Mouse (Mus musculus): ENCODE measurements around the gene Plekhg4. TPM values are rescaled to one million over a fixed set of nuclear protein-coding genes. Genes with fewer than 3 reads are reported as not detected.

Gene Plekhg4
- total and polyA plus RNA-seq, 2 experiments from 2014 or later = 0.08 TPM; not detected in 1

DNA sequence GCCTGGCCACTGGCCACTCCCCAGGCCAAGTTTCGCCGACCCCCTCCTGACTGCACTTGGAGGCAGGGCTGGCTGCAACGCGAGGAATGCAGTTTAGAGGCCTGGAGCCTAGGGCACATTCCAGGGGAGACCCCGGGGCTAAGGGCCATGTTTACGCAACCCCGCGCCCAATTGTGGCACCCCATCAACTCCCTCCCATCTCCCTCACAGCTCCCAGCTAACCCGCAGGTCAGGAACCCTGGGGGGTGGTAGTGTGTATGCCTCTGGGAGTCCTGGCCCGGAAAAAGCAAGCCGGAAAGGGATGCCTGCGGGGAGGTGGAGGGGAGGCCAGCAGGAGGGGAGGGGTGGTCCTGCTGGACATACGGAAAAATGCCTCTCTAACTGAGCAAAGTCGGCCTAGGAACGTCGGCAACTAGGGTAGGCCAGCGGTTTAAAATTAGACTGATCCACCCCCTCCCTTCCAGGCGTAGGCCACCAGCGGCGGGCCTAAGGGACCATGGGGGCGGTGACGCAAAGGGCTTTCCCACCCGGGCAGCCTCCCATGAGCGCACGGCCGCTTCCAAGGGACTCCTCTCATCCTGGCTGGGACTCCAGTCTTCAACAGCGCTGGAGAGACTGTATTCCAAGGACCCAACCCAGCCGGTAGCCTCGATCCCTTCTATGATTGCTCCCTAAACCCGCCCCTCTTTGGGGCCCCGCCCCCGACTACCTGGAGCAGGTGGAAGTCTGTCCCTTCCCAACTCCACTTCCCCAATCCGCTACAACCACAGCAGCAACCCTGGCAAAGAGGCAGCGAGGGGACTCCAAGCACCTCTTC, 26.3 kb upstream of the Plekhg4 start:
- H3K4me2 ChIP-seq (ENCODE audit: low read depth, low read length) = peak overlapping the region; percentile 95
- no peaks in the 10 kb centered on the region for H3K27me3 ChIP-seq (ENCODE audit: control insufficient read depth, insufficient read depth, low read length)
- H3K36me3 ChIP-seq (replicated peaks; ENCODE audit: control insufficient read depth, insufficient read depth, low read length) = no peaks in the 10 kb centered on the region
- no peaks in the 10 kb centered on the region for H3K9me3 ChIP-seq (replicated peaks; ENCODE audit: control insufficient read depth, low read length)
- peaks cover 34% of the 10 kb centered on the region for H3K4me1 ChIP-seq (ENCODE audit: control insufficient read depth, insufficient read depth)
- DNase-seq (ENCODE audit: low spot score) = peak; percentile 71
- WGBS = 1% methylated on average over 34 of the region's 34 CpGs
- peak; percentile 64 for ATAC-seq (ENCODE audit: insufficient read depth, low read depth)
- peak overlapping the region; percentile 79 for H3K4me3 ChIP-seq (ENCODE audit: low read depth, low read length)
- TF ChIP-seq EP300 (IDR thresholded peaks at IDR 0.05; ENCODE audit: low read depth) (no peak), CTCF (IDR thresholded peaks at IDR 0.05; ENCODE audit: low read depth) (0 out of 2 replicates have a peak, but pooled peaks have one; percentile 0)
- H3K27ac ChIP-seq (ENCODE audit: low read depth) = peak overlapping the region; percentile 76
- peak overlapping the region; percentile 67 for H3K9ac ChIP-seq (replicated peaks; ENCODE audit: low read depth, low read length)

DNA sequence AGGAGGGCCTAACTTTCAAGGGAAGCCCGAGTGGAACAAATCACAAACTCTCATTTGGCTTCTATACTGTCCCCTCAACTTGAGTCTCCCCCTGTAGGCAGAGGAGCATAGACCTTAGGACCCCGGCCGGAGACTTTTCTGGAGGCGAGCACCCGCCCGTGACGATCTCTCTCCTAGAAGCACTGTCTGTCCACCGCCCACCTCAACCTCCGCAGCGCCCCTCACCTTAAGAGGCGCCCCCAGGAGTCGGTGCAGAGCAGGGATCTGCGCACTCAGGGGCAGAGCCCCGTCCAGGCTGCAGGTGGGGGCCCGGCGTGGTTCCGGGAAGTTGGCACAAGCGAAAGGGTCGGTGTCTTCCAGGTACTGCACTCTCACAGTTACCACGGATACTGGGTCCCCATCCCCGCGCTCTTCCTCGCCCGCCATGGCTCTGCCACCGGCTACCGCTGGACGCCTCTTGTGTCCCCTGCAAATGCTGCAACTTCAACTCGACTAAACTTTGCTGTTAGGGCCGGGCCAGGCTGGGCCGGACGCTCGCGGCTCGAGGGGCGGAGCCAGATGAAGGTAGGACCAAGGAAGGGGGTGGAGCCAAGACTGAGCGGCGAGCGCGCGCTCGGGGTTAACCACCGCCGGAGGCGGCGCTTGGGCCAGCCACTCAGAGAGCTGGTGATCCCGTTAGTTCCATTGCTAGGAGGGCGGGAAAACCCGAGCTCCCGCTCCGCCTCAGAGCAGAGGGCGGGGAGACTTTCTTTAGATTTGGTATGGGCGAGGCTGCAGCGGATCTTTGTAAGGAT, 25.4 kb upstream of the Plekhg4 start, which contains the start of gene Fhod1:
Gene Fhod1, minus strand, starts transcription at position 526 of the 794 bp plus-strand sequence.
- ATAC-seq (ENCODE audit: insufficient read depth, low read depth) (peak; percentile 85), DNase-seq (ENCODE audit: low spot score) (peak; percentile 97)
- peak within 1 kb of the TSS; percentile 79 for H3K4me3 ChIP-seq (ENCODE audit: low read depth, low read length)
- no peaks in the 10 kb centered on the region for H3K9me3 ChIP-seq (replicated peaks; ENCODE audit: control insufficient read depth, low read length)
- peak within 1 kb of the TSS; percentile 76 for H3K27ac ChIP-seq (ENCODE audit: low read depth)
- H3K36me3 ChIP-seq (replicated peaks; ENCODE audit: control insufficient read depth, insufficient read depth, low read length) = no peaks in the 10 kb centered on the region
- TF ChIP-seq EP300 (IDR thresholded peaks at IDR 0.05; ENCODE audit: low read depth) (no peak), CTCF (IDR thresholded peaks at IDR 0.05; ENCODE audit: low read depth) (no peak)
- WGBS = under 1% methylated on average over 53 of the region's 53 CpGs
- peak within 1 kb of the TSS; percentile 95 for H3K4me2 ChIP-seq (ENCODE audit: low read depth, low read length)
- peak within 1 kb of the TSS; percentile 67 for H3K9ac ChIP-seq (replicated peaks; ENCODE audit: low read depth, low read length)
- peaks cover 34% of the 10 kb centered on the region for H3K4me1 ChIP-seq (ENCODE audit: control insufficient read depth, insufficient read depth)
- no peaks in the 10 kb centered on the region for H3K27me3 ChIP-seq (ENCODE audit: control insufficient read depth, insufficient read depth, low read length)

DNA sequence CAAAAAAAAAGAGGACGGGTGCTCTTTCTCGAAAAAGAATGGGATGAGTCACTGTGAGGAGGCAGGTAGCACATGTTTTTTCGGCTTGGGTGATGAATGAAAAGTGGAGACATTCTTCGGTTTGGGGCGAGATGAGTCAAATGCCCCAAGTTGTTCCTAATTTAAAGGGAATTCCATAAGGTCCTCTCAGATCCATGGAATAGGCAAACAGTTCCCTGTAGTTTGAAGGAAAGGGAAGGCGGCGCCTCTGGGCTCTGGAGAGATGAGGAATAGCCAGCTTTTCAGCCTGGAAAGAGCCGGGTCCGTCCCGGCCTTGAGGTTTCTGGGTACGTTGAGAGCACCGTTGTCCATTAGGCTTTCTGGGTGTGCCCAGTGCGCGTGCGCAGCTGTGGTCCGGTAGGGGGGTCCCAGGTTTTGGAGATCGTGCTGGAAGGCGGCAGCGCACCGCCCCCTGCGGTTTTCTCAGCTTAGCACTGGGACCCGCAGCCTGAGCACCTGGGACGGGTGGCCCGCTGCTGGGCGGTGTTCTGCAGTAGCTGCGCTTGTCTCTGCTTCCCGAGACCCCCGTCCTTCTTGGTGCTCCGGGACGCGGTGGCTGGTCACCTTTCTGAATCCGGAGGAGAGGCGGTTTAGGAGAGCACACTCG, 24.5 kb upstream of the Plekhg4 start, which contains the start of gene Slc9a5:
Gene Slc9a5, plus strand, starts transcription at position 394 of the 646 bp plus-strand sequence.
- no peak for ATAC-seq (ENCODE audit: insufficient read depth, low read depth)
- Histone ChIP-seq H3K4me2 (ENCODE audit: low read depth, low read length) (peak within 1 kb of the TSS; percentile 95), H3K4me3 (ENCODE audit: low read depth, low read length) (peak within 1 kb of the TSS; percentile 79), H3K9me3 (replicated peaks; ENCODE audit: control insufficient read depth, low read length) (no peaks in the 10 kb centered on the region), H3K4me1 (ENCODE audit: control insufficient read depth, insufficient read depth) (peaks cover 34% of the 10 kb centered on the region), H3K36me3 (replicated peaks; ENCODE audit: control insufficient read depth, insufficient read depth, low read length) (no peaks in the 10 kb centered on the region), H3K9ac (replicated peaks; ENCODE audit: low read depth, low read length) (peak within 1 kb of the TSS; percentile 67), H3K27me3 (ENCODE audit: control insufficient read depth, insufficient read depth, low read length) (no peaks in the 10 kb centered on the region), H3K27ac (ENCODE audit: low read depth) (peak within 1 kb of the TSS; percentile 76)
- DNase-seq (ENCODE audit: low spot score) = no peak
- under 1% methylated on average over 34 of the region's 34 CpGs for WGBS
- no peak for TF ChIP-seq CTCF (IDR thresholded peaks at IDR 0.05; ENCODE audit: low read depth)

DNA sequence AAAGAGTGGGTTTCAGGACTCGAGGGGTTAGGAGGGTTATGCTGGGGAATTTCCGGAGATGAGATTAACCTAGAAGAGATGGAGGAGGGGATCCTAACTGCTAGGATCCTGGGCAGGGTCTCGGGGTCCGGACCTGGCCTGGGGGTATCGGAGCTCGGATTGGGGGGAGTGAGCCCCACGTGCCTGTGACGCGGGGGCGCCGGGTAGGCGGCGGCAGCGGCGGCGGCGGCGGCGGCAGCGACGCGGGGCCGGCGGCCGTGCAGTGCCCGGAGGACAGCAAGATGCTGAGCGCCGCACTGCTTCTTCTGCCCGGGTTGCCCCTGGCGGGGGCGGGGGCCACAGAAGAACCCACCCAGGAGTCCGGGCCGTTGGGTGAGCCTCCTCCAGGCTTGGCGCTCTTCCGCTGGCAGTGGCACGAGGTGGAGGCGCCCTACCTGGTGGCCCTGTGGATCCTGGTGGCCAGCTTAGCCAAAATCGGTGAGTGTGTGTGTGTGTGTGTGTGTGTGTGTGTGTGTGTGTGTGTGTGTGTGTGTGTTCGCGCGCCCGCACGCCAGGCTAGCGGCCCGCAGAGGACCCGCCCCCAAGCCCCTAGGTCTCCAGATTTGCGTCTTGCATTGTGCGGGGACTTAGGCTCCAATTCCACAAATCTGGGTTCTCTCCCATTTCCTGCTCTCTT, 23.8 kb upstream of the Plekhg4 start:
- peak overlapping the region; percentile 95 for H3K4me2 ChIP-seq (ENCODE audit: low read depth, low read length)
- peaks cover 34% of the 10 kb centered on the region for H3K4me1 ChIP-seq (ENCODE audit: control insufficient read depth, insufficient read depth)
- DNase-seq (ENCODE audit: low spot score) (no peak), ATAC-seq (ENCODE audit: insufficient read depth, low read depth) (no peak)
- H3K27me3 ChIP-seq (ENCODE audit: control insufficient read depth, insufficient read depth, low read length) = no peaks in the 10 kb centered on the region
- peak overlapping the region; percentile 47 for H3K9ac ChIP-seq (replicated peaks; ENCODE audit: low read depth, low read length)
- TF ChIP-seq CTCF (IDR thresholded peaks at IDR 0.05; ENCODE audit: low read depth) (no peak), EP300 (IDR thresholded peaks at IDR 0.05; ENCODE audit: low read depth) (no peak)
- no peaks in the 10 kb centered on the region for H3K9me3 ChIP-seq (replicated peaks; ENCODE audit: control insufficient read depth, low read length)
- no peak overlapping the region for H3K27ac ChIP-seq (ENCODE audit: low read depth)
- H3K36me3 ChIP-seq (replicated peaks; ENCODE audit: control insufficient read depth, insufficient read depth, low read length) = no peaks in the 10 kb centered on the region
- peak overlapping the region; percentile 79 for H3K4me3 ChIP-seq (ENCODE audit: low read depth, low read length)
- 1% methylated on average over 35 of the region's 48 CpGs for WGBS

DNA sequence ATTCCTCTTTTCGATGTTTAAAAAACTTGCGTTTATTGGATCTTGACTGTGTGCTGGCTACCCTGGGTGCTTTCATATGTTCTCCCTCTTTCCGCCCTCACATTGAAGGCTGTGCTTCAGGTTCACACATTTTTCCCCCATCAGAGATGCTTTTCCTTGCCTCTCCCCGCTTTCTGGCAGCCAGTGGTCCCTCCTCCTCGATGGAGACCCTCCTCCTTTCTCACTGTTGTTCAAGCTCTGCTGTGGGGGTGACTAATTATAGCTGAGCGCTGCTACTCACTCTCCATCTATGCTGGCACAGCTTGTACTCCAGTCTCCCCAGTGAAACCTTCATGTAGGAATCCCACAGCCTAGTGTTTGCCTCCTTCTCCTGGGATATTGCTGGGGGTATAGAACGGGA, 22.9 kb upstream of the Plekhg4 start:
- Histone ChIP-seq H3K4me1 (ENCODE audit: control insufficient read depth, insufficient read depth) (peaks cover 28% of the 10 kb centered on the region), H3K27ac (ENCODE audit: low read depth) (no peak overlapping the region), H3K4me3 (ENCODE audit: low read depth, low read length) (no peak overlapping the region), H3K27me3 (ENCODE audit: control insufficient read depth, insufficient read depth, low read length) (no peaks in the 10 kb centered on the region), H3K4me2 (ENCODE audit: low read depth, low read length) (peak overlapping the region; percentile 95), H3K9ac (replicated peaks; ENCODE audit: low read depth, low read length) (no peak overlapping the region), H3K36me3 (replicated peaks; ENCODE audit: control insufficient read depth, insufficient read depth, low read length) (no peaks in the 10 kb centered on the region), H3K9me3 (replicated peaks; ENCODE audit: control insufficient read depth, low read length) (no peaks in the 10 kb centered on the region)
- TF ChIP-seq EP300 (IDR thresholded peaks at IDR 0.05; ENCODE audit: low read depth) = no peak
- no peak for TF ChIP-seq CTCF (IDR thresholded peaks at IDR 0.05; ENCODE audit: low read depth)
- no peak for DNase-seq (ENCODE audit: low spot score)
- no peak for ATAC-seq (ENCODE audit: insufficient read depth, low read depth)
- 21% methylated on average over 7 of the region's 7 CpGs for WGBS
